Mouse (Mus musculus) heart, adult 9 months (tissue): ENCODE data around the gene Fam170b.

Experiments
- DNase-seq, 2 experiments: peaks; one replicate each; pipeline ENCODE4 v3.0.0; 2022; ENCODE audit warnings: low spot score in 2 of 2

Fam170b gene

GRCm38 (mm10) chr14:32833847-32834246, at the start of gene Fam170b:
Gene Fam170b, plus strand, starts transcription at chr14:32833962.
- no peak for DNase-seq

- peak; percentile 19 to 31 for DNase-seq
Measured at GRCm38 (mm10) chr14:32784130-32784747, 49.5 kb upstream of the Fam170b start.

GRCm38 (mm10) chr14:32784748-32785134, 49.0 kb upstream of the Fam170b start:
- no peak for DNase-seq

- DNase-seq = peak; percentile 13 to 56
Measured at GRCm38 (mm10) chr14:32785556-32786130, 48.1 kb upstream of the Fam170b start, which contains the start of gene Tmem273. Gene Tmem273, plus strand, starts transcription at chr14:32785963.

GRCm38 (mm10) chr14:32787691-32788090, 46.1 kb upstream of the Fam170b start:
- DNase-seq = no peak

- DNase-seq = no peak
Measured at GRCm38 (mm10) chr14:32796375-32796774, 37.4 kb upstream of the Fam170b start.

GRCm38 (mm10) chr14:32797803-32798202, 36.0 kb upstream of the Fam170b start:
- DNase-seq = no peak

GRCm38 (mm10) chr14:32798355-32798754, 35.4 kb upstream of the Fam170b start:
- DNase-seq = no peak

- DNase-seq = no peak
Measured at GRCm38 (mm10) chr14:32800048-32800447, 33.7 kb upstream of the Fam170b start.

- no peak for DNase-seq
Measured at GRCm38 (mm10) chr14:32801016-32801661, 32.6 kb upstream of the Fam170b start.

GRCm38 (mm10) chr14:32801662-32802024, 32.1 kb upstream of the Fam170b start:
- DNase-seq = no peak

GRCm38 (mm10) chr14:32810111-32810510, 23.7 kb upstream of the Fam170b start:
- no peak for DNase-seq

- no peak for DNase-seq
Measured at GRCm38 (mm10) chr14:32812429-32812828, 21.3 kb upstream of the Fam170b start.

GRCm38 (mm10) chr14:32814961-32815360, 18.8 kb upstream of the Fam170b start:
- no peak for DNase-seq

- no peak for DNase-seq
Measured at GRCm38 (mm10) chr14:32816533-32816932, 17.2 kb upstream of the Fam170b start.

- peak in 1 of 2 experiments; percentile 64 for DNase-seq
Measured at GRCm38 (mm10) chr14:32817258-32817657, 16.5 kb upstream of the Fam170b start.

GRCm38 (mm10) chr14:32819297-32819696, 14.5 kb upstream of the Fam170b start:
- DNase-seq = no peak

GRCm38 (mm10) chr14:32822812-32823211, 10.9 kb upstream of the Fam170b start:
- DNase-seq = no peak

- no peak for DNase-seq
Measured at GRCm38 (mm10) chr14:32823861-32824260, 9.9 kb upstream of the Fam170b start.

GRCm38 (mm10) chr14:32824267-32825150, 9.3 kb upstream of the Fam170b start:
- no peak for DNase-seq

- peak; percentile 30 to 44 for DNase-seq
Measured at GRCm38 (mm10) chr14:32825426-32826032, 8.2 kb upstream of the Fam170b start.

GRCm38 (mm10) chr14:32827165-32827564, 6.6 kb upstream of the Fam170b start:
- DNase-seq = peak; percentile 69 to 70
